Mouse (Mus musculus): Measurements from ENCODE around the gene Itgav. TPM values are rescaled to one million over a fixed set of nuclear protein-coding genes. Genes with fewer than 3 reads are reported as not detected.

The Itgav gene
- polyA plus RNA-seq (2015; fragmentation: Nextera tagmentation; extraction: Ambion mirVana), result 19.7 and 23.0 TPM in 2 replicates

DNA sequence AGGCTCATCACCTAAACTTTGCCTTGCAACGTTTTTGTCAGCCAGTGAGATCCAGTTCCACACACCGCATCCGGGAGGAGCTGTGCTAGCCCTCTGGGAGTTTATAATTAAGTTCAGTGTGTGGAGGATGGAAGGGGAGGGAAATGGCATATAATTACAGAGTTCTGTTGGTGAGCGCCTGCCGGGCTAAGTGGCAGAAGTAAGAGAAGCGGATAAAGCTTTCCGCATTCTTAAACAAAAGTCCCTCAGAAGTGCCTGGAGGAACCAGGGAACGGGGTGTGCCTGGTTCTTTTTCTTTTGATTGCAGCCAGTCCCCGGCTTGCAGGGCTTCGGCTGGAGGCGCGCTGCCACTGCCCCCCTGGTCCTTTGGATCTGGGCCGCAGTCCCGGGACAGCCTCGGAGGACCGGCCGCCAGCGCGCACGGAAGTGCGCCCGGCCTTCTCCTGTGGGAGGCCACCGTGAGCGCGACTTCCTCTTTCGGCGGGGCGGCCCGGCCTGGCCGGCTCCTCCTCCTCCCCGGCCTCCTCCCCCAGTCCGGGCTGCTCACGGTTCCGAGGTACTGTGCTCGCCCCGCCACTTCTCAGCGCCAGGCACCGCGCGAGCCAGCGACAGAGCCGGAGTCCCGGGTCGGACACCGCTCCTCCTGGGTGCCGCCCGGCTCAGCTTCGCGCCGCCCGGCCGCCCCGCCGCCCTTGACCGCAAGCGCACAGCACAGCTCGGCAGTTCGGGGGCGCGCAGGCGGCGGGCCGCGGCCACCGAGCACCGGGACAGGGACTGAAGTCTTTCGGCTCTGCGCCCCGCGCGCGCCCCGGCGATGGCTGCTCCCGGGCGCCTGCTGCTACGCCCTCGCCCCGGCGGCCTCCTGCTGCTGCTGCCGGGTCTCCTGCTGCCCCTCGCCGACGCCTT is at the start of gene Itgav:
Gene Itgav, plus strand, starts transcription at position 477 of the 906 bp plus-strand sequence.
- H3K9me3 ChIP-seq, result no peaks in the 10 kb centered on the region
- no peaks in the 10 kb centered on the region for H3K36me3 ChIP-seq
- peak within 1 kb of the TSS; percentile 80 for H3K27ac ChIP-seq
- WGBS, result under 1% methylated on average over 67 of the region's 84 CpGs
- H3K4me1 ChIP-seq (replicated peaks), result peaks cover 18% of the 10 kb centered on the region
- peak within 1 kb of the TSS; percentile 79 for H3K4me3 ChIP-seq (replicated peaks)
- H3K27me3 ChIP-seq, result no peaks in the 10 kb centered on the region
- peak within 1 kb of the TSS; percentile 74 for H3K4me2 ChIP-seq (replicated peaks)
- ATAC-seq, result peak; percentile 95
- H3K9ac ChIP-seq (replicated peaks), result peak within 1 kb of the TSS; percentile 74

DNA sequence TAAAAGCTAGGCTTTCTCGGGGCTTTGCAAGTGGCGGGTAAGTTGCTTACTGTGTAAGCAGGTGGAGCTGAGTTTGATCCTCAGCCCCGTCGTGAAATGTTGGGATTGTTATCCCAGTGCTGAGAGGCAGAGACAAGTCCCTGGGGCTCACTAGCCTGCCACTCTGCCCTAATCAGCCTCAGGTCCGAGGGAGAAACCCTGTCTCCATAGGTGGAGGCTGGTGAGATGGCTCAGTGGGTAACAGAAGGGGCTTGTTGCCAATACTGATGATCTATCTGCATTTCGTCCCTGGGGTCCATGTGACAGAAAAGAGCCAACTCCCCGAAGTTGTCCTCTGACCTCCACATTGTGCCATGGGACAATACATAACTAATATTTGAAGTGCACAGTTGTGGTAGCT is 49.8 kb upstream of the Itgav start:
- 78% methylated on average over 7 of the region's 7 CpGs for WGBS
- H3K36me3 ChIP-seq, result peaks cover 17% of the 10 kb centered on the region; the same call in 1 of the 2 replicates
- H3K9ac ChIP-seq (replicated peaks), result no peak overlapping the region
- H3K4me1 ChIP-seq (replicated peaks), result no peaks in the 10 kb centered on the region
- H3K4me3 ChIP-seq (replicated peaks), result no peak overlapping the region
- H3K27ac ChIP-seq, result no peak overlapping the region
- no peak overlapping the region for H3K4me2 ChIP-seq (replicated peaks)
- no peak for ATAC-seq
- no peaks in the 10 kb centered on the region for H3K27me3 ChIP-seq
- H3K9me3 ChIP-seq, result no peaks in the 10 kb centered on the region

DNA sequence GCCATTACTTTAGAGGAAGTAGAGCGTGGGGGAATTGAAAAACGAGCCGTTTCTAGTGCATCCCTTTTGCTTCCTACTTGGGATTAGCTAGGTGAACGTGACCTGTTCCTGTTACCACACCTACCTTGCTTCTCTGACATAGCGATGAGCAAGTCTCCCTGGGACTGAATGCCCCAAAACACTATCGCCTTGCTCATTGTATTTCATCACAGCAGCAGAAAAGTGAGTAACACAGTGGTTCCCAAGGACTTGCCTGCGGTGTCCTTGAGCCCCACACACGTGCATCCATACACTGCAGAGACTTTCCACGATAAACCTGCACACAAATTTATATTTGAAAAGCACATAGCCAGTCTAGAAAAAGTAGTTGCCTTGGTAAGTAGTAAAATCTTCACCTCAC is 49.3 kb upstream of the Itgav start:
- no peaks in the 10 kb centered on the region for H3K9me3 ChIP-seq
- no peaks in the 10 kb centered on the region for H3K27me3 ChIP-seq
- no peak overlapping the region for H3K9ac ChIP-seq (replicated peaks)
- no peak overlapping the region for H3K4me3 ChIP-seq (replicated peaks)
- no peak overlapping the region for H3K27ac ChIP-seq
- H3K4me1 ChIP-seq (replicated peaks), result no peaks in the 10 kb centered on the region
- H3K36me3 ChIP-seq, result peaks cover 17% of the 10 kb centered on the region; the same call in 1 of the 2 replicates
- ATAC-seq, result no peak
- 94% methylated on average over 9 of the region's 9 CpGs for WGBS
- no peak overlapping the region for H3K4me2 ChIP-seq (replicated peaks)

DNA sequence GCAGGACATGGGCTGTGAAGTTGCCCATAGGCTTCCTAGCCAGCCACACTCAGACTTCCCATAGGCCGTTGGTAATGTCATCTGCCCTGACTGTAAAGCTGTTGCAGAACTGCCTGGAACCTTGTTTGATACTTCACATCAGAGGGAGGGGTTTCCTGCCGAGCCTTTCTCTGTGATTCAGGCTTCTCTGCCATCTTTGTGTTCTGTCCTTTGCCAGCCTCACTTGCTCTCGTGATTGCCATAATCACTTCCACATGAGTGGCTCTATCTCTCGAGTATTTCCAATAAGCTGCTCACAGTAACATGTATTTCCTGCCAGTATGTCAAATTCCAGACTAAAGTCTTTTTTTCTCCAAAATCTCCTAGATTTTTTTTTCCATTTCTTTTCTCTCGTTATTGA is 48.5 kb upstream of the Itgav start:
- 69% methylated on average over 5 of the region's 5 CpGs for WGBS
- peaks cover 17% of the 10 kb centered on the region; the same call in 1 of the 2 replicates for H3K36me3 ChIP-seq
- H3K27me3 ChIP-seq, result no peaks in the 10 kb centered on the region
- no peaks in the 10 kb centered on the region for H3K4me1 ChIP-seq (replicated peaks)
- ATAC-seq, result no peak
- no peak overlapping the region for H3K9ac ChIP-seq (replicated peaks)
- no peak overlapping the region for H3K4me3 ChIP-seq (replicated peaks)
- H3K27ac ChIP-seq, result no peak overlapping the region
- H3K4me2 ChIP-seq (replicated peaks), result no peak overlapping the region
- H3K9me3 ChIP-seq, result no peaks in the 10 kb centered on the region

DNA sequence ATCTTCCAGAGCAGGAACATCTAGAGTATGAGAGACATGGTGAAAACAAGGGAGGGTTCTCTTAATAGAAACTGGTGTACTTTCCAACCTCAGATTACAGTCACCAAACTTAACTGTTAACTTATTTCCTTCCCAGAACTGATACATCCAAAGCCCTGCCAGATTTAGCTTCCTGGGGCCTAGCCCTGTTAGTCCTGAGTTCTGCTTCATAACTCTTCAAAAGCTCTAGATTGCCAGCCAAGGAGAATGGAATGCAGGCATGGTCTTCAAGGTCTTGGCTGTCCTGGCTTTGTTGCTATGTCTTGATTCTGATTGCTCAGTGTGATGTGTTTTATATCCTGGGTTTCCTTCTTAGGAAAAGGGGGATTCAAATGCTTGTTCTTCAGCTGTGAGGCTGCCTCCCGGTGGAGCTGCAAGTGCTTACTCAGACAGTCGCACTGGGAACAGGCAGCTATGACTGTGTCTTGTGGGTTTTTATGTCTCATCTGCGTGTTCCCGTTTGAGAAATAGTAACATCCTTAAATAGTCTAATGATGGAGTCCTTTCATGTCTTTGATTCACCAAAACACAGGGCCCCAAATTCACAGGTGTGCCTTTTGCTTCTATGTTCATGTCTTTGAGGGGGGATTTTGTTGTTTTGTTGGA is 47.8 kb upstream of the Itgav start:
- no peak for ATAC-seq
- 93% methylated on average over 4 of the region's 4 CpGs for WGBS
- H3K9me3 ChIP-seq, result no peaks in the 10 kb centered on the region
- no peaks in the 10 kb centered on the region for H3K27me3 ChIP-seq
- no peak overlapping the region for H3K4me2 ChIP-seq (replicated peaks)
- no peaks in the 10 kb centered on the region for H3K4me1 ChIP-seq (replicated peaks)
- peaks cover 17% of the 10 kb centered on the region; the same call in 1 of the 2 replicates for H3K36me3 ChIP-seq
- no peak overlapping the region for H3K27ac ChIP-seq
- H3K4me3 ChIP-seq (replicated peaks), result no peak overlapping the region
- H3K9ac ChIP-seq (replicated peaks), result no peak overlapping the region

DNA sequence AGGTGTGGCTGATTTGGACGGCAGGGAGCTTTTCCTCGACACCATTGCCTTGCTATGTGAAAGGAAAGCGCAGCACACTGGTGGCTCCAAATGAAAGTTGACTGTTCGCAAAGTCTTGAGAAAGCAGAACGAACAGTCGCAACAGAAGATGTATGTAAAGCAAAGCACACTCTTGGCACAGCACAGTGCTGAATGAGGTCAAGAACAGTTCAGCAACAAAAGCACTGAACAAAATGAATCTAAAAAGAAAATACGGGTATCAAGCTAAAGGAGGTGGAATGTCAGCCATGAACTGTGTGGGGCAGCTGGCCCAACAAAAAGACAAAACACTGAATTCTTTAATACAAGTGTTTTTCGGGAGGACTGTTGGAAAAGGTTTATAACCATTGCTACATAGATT is 42.9 kb upstream of the Itgav start:
- no peak overlapping the region for H3K4me3 ChIP-seq (replicated peaks)
- H3K9me3 ChIP-seq, result no peaks in the 10 kb centered on the region
- H3K36me3 ChIP-seq, result no peaks in the 10 kb centered on the region
- ATAC-seq, result no peak
- no peaks in the 10 kb centered on the region for H3K27me3 ChIP-seq
- H3K4me1 ChIP-seq (replicated peaks), result no peaks in the 10 kb centered on the region
- no peak overlapping the region for H3K27ac ChIP-seq
- no peak overlapping the region for H3K4me2 ChIP-seq (replicated peaks)
- WGBS, result 94% methylated on average over 8 of the region's 8 CpGs
- H3K9ac ChIP-seq (replicated peaks), result no peak overlapping the region

DNA sequence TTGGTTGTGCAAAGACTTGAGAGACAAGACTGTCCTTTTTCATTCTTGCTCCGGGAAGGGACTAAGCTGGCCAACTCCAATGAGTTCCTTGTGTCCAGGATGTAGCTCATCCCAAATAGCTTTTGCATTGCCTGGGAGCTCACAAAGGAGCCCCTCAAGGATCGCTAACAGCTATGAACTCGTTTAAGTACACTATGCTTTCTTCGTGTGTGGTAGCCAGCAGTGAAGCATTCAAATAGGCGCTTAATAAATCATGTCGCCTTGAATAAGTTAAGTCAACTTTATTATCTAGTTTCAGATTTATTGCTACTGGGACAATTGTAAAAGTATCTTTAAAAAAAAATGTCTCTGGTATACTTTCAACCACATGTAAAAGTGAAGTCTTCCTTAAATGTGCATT is 42.4 kb upstream of the Itgav start:
- H3K4me2 ChIP-seq (replicated peaks), result no peak overlapping the region
- no peak overlapping the region for H3K4me3 ChIP-seq (replicated peaks)
- no peak overlapping the region for H3K9ac ChIP-seq (replicated peaks)
- no peak for ATAC-seq
- 89% methylated on average over 6 of the region's 6 CpGs for WGBS
- no peaks in the 10 kb centered on the region for H3K4me1 ChIP-seq (replicated peaks)
- no peaks in the 10 kb centered on the region for H3K27me3 ChIP-seq
- no peaks in the 10 kb centered on the region for H3K9me3 ChIP-seq
- no peak overlapping the region for H3K27ac ChIP-seq
- no peaks in the 10 kb centered on the region for H3K36me3 ChIP-seq

DNA sequence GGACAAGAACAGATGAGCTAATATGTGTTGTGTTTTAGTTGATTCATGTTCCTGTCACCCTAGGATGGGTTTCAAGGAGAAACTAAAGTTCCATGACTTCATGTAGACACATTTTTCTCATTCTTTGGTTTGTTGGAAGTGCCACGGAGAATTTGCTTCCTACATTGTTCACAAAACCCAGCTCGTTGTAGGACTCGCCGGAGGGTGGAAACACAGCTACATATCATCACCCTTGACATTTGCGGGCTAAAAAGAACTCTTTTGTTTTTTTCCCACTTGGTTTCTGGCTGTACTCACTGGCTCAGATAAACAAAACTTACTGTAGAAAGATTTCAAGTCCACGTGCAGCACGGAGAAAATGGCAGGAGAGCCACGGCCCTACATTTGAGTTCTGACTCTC is 41.9 kb upstream of the Itgav start:
- WGBS, result 94% methylated on average over 8 of the region's 8 CpGs
- ATAC-seq, result no peak
- no peaks in the 10 kb centered on the region for H3K4me1 ChIP-seq (replicated peaks)
- H3K27ac ChIP-seq, result no peak overlapping the region
- H3K4me3 ChIP-seq (replicated peaks), result no peak overlapping the region
- H3K9me3 ChIP-seq, result no peaks in the 10 kb centered on the region
- no peak overlapping the region for H3K4me2 ChIP-seq (replicated peaks)
- no peaks in the 10 kb centered on the region for H3K36me3 ChIP-seq
- H3K27me3 ChIP-seq, result no peaks in the 10 kb centered on the region
- H3K9ac ChIP-seq (replicated peaks), result no peak overlapping the region

DNA sequence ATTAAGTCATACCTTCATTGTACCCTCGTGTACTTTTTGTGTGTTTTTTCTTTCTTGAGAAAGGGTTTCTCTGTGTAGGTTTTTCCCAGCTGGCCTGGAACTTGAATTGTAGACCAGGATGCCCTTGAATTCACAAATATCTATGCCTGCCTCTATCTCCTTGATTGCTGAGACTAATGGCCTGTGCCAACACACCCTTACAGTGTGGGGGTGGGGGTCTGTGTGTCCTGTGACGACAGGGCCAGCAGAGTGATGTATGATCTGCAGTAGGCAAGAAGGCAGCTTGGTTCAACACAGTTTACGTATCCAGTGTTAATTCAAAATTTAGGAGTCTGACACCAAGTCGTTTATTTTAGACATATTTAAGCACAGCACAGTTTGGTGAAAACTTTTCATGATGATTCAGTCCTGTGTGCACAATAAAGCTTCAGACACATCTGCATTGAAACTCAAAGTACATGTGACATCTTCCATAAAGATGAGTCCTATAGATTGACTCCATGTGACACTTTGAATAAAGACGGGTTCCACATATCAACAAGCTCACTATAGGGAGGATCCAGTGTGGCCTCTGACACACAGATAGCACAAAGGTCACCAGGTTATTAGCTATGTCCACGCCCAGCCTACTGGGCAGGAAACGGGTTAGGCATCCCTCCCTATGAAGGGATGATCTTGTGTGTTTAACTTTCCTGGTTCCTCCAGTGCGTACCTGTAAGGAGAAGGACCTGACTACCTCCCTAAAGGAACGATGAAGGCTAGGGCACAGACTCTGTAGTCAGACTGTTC is 40.3 kb upstream of the Itgav start:
- Histone ChIP-seq H3K9me3 (peaks cover 5% of the 10 kb centered on the region; the same call in 1 of the 2 replicates), H3K4me1 (replicated peaks) (no peaks in the 10 kb centered on the region), H3K9ac (replicated peaks) (no peak overlapping the region), H3K4me2 (replicated peaks) (no peak overlapping the region), H3K36me3 (peaks cover 3% of the 10 kb centered on the region; the same call in 1 of the 2 replicates), H3K27me3 (no peaks in the 10 kb centered on the region), H3K4me3 (replicated peaks) (no peak overlapping the region), H3K27ac (no peak overlapping the region)
- WGBS, result 90% methylated on average over 9 of the region's 9 CpGs
- no peak for ATAC-seq

DNA sequence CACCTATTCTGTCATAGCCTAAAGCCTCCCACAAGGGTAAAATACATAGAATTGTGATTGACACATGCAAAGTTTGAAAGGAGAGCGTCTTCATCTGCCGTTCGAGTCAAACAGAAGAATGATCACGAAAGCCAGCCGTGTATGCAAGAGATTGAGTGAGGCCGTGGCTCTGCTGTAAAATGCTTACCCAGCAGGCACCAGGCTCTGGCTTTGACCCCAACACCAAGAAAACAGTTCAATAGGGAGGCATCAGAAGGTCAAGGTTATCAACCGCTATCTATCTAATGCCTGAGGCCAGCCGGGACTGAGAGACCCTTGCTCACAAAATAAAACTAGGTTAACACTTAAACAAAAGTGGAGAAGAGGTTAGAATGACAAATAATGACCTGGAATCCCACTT is 39.5 kb upstream of the Itgav start:
- peaks cover 3% of the 10 kb centered on the region; the same call in 1 of the 2 replicates for H3K36me3 ChIP-seq
- 88% methylated on average over 8 of the region's 8 CpGs for WGBS
- ATAC-seq, result no peak
- H3K27me3 ChIP-seq, result no peaks in the 10 kb centered on the region
- H3K4me2 ChIP-seq (replicated peaks), result no peak overlapping the region
- peaks cover 5% of the 10 kb centered on the region; the same call in 1 of the 2 replicates for H3K9me3 ChIP-seq
- no peak overlapping the region for H3K27ac ChIP-seq
- H3K4me1 ChIP-seq (replicated peaks), result no peaks in the 10 kb centered on the region
- no peak overlapping the region for H3K4me3 ChIP-seq (replicated peaks)
- no peak overlapping the region for H3K9ac ChIP-seq (replicated peaks)

DNA sequence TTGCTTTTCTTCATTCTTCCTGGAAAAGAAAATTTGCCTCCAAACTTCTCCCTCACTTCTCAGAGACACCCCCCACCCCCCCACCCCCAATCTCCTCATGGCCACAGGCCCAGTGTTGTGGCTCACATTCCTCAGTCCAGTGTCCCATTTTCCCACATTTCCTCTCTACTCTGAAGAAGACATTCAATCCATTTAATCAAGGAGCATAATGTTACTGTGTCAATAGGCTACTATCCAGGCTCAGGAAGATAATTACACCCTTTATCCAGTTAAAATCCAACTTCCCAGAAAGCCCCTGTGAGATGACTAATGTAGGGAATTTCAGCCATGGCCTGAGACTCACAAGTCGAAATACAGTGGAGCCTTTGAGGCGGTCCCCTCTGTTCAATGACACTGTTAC is 33.8 kb upstream of the Itgav start:
- no peak overlapping the region for H3K9ac ChIP-seq (replicated peaks)
- peaks cover 3% of the 10 kb centered on the region; the same call in 1 of the 2 replicates for H3K36me3 ChIP-seq
- ATAC-seq, result no peak
- H3K9me3 ChIP-seq, result peaks cover 5% of the 10 kb centered on the region; the same call in 1 of the 2 replicates
- peaks cover 13% of the 10 kb centered on the region for H3K4me1 ChIP-seq (replicated peaks)
- no peak overlapping the region for H3K4me2 ChIP-seq (replicated peaks)
- no peaks in the 10 kb centered on the region for H3K27me3 ChIP-seq
- no peak overlapping the region for H3K27ac ChIP-seq
- 77% methylated on average over 2 of the region's 2 CpGs for whole genome bisulfite sequencing
- H3K4me3 ChIP-seq (replicated peaks), result no peak overlapping the region
